Comparison of ENCODE assay signal across 31 mouse cellular contexts in genomic region chr5:17275346-17275745, GRCm38 (mm10).
"Had no signal": no experiment of that assay in that cellular context is flagged by ENCODE, and none has a peak within 500 bp of the region (broad histone marks: within the 10 kb centered on the region; RNA-seq: fewer than 3 reads in every experiment).

No protein-coding gene starts in this region.

- DNase-seq: heart, adult 2 months; heart, postnatal 10 days; heart, postnatal 14 days; heart, postnatal 4 days; kidney, adult 11 months; kidney, adult 18-20 months; kidney, adult 8-10 months; kidney, postnatal 10 days; kidney, postnatal 25 days; kidney, postnatal 36 days; kidney, postnatal 4 days; layer of hippocampus, adult 9-11 months; layer of hippocampus, postnatal 36 days had no signal

- H3K27me3 ChIP-seq: heart, embryonic 12.5 days; heart, embryonic 13.5 days; heart, embryonic 15.5 days; hindbrain, embryonic 12.5 days; hindbrain, embryonic 13.5 days; hindbrain, embryonic 15.5 days; intestine, embryonic 15.5 days had no signal

- H3K9me3 ChIP-seq: heart, embryonic 12.5 days; heart, embryonic 13.5 days; heart, embryonic 15.5 days; hindbrain, embryonic 10.5 days; hindbrain, embryonic 12.5 days; hindbrain, embryonic 13.5 days; hindbrain, embryonic 15.5 days; intestine, embryonic 15.5 days had no signal

- H3K4me2 ChIP-seq: heart, embryonic 11.5 days; heart, embryonic 12.5 days; heart, embryonic 13.5 days; heart, embryonic 15.5 days; hindbrain, embryonic 12.5 days; hindbrain, embryonic 13.5 days; hindbrain, embryonic 14.5 days; hindbrain, embryonic 15.5 days; intestine, embryonic 15.5 days had no signal

- ATAC-seq: hindbrain, embryonic 16.5 days; hindbrain, postnatal 0 days; inflammation-experienced regulatory T-cells, adult 6 months; intestine, embryonic 15.5 days; intestine, embryonic 16.5 days; intestine, postnatal 0 days had no signal

- H3K9ac ChIP-seq: heart, embryonic 12.5 days; heart, embryonic 13.5 days; heart, embryonic 15.5 days; hindbrain, embryonic 12.5 days; hindbrain, embryonic 13.5 days; hindbrain, embryonic 14.5 days; hindbrain, embryonic 15.5 days; intestine, embryonic 15.5 days had no signal

- H3K36me3 ChIP-seq: heart, embryonic 10.5 days; heart, embryonic 12.5 days; heart, embryonic 13.5 days; heart, embryonic 15.5 days; hindbrain, embryonic 10.5 days; hindbrain, embryonic 12.5 days; hindbrain, embryonic 13.5 days; hindbrain, embryonic 15.5 days; intestine, embryonic 15.5 days had no signal

- H3K4me3 ChIP-seq: heart, adult 2 months; heart, embryonic 10.5 days; heart, embryonic 12.5 days; heart, embryonic 13.5 days; heart, embryonic 15.5 days; hindbrain, embryonic 10.5 days; hindbrain, embryonic 12.5 days; hindbrain, embryonic 13.5 days; hindbrain, embryonic 15.5 days; intestine, embryonic 15.5 days; layer of hippocampus, adult 2 months; left cerebral cortex, adult 2 months had no signal

- H3K4me1 ChIP-seq: heart, embryonic 10.5 days; hindbrain, embryonic 10.5 days; hindbrain, embryonic 12.5 days; hindbrain, embryonic 13.5 days; hindbrain, embryonic 15.5 days; intestine, embryonic 15.5 days had no signal

- H3K27ac ChIP-seq: heart, adult 2 months; heart, embryonic 10.5 days; heart, embryonic 13.5 days; heart, embryonic 15.5 days; hindbrain, embryonic 10.5 days; hindbrain, embryonic 12.5 days; hindbrain, embryonic 13.5 days; hindbrain, embryonic 14.5 days; hindbrain, embryonic 15.5 days; hindbrain, postnatal 0 days; intestine, embryonic 15.5 days; layer of hippocampus, adult 2 months; left cerebral cortex, adult 2 months had no signal
